Mouse (Mus musculus) CH12.LX (cell line): ENCODE results near the gene Edn2.

Source experiments
- CHD2 ChIP-seq: IDR thresholded peaks from 2 replicates; pipeline ENCODE4 v1.6.1; 2011; ENCODE audit warnings: low read length, improper control_type of control experiment
- CTCF ChIP-seq, 2 experiments: IDR thresholded peaks in 1 of 2; conservative IDR thresholded peaks in 1 of 2; 2 replicates each; pipeline ENCODE4 v1.5.1; 2011 to 2012; ENCODE audit warnings: low read depth in 2 of 2, low read length in 2 of 2, improper control_type of control experiment in 1 of 2, inconsistent platforms in 1 of 2, mild to moderate bottlenecking in 1 of 2, moderate library complexity in 1 of 2
- ELF1 ChIP-seq: IDR thresholded peaks from 2 replicates; pipeline ENCODE4 v1.6.1; 2014; ENCODE audit warnings: low read depth, mild to moderate bottlenecking, inconsistent platforms, low read length, improper control_type of control experiment
- EP300 ChIP-seq: IDR thresholded peaks from 2 replicates; pipeline ENCODE4 v1.6.1; 2011; ENCODE audit warnings: low read length, improper control_type of control experiment
- HCFC1 ChIP-seq: IDR thresholded peaks from 2 replicates; pipeline ENCODE4 v1.6.1; 2012; ENCODE audit warnings: low read depth, mild to moderate bottlenecking, inconsistent platforms, low read length, improper control_type of control experiment
- IRF4 ChIP-seq: IDR thresholded peaks from 2 replicates; pipeline ENCODE4 v1.6.1; 2014; ENCODE audit warnings: low read depth, mild to moderate bottlenecking, inconsistent platforms, low read length, improper control_type of control experiment
- MAX ChIP-seq: IDR thresholded peaks from 2 replicates; pipeline ENCODE4 v1.6.1; 2011; ENCODE audit warnings: low read length, improper control_type of control experiment
- POLR2A ChIP-seq: IDR thresholded peaks from 2 replicates; pipeline ENCODE4 v1.6.1; 2011; ENCODE audit warnings: low read depth, mild to moderate bottlenecking, improper control_type of control experiment, low read length
- RAD21 ChIP-seq: IDR thresholded peaks from 2 replicates; pipeline ENCODE4 v1.6.1; 2011; ENCODE audit warnings: low read depth, mild to moderate bottlenecking, low read length, improper control_type of control experiment, moderate library complexity
- USF1 ChIP-seq: IDR thresholded peaks from 2 replicates; pipeline ENCODE4 v1.6.1; 2014; ENCODE audit warnings: low read depth, mild to moderate bottlenecking, inconsistent platforms, low read length, improper control_type of control experiment
- USF2 ChIP-seq: conservative IDR thresholded peaks from 2 replicates; pipeline ENCODE4 v1.6.1; 2011; ENCODE audit warnings: low read depth, low read length, improper control_type of control experiment

DNA sequence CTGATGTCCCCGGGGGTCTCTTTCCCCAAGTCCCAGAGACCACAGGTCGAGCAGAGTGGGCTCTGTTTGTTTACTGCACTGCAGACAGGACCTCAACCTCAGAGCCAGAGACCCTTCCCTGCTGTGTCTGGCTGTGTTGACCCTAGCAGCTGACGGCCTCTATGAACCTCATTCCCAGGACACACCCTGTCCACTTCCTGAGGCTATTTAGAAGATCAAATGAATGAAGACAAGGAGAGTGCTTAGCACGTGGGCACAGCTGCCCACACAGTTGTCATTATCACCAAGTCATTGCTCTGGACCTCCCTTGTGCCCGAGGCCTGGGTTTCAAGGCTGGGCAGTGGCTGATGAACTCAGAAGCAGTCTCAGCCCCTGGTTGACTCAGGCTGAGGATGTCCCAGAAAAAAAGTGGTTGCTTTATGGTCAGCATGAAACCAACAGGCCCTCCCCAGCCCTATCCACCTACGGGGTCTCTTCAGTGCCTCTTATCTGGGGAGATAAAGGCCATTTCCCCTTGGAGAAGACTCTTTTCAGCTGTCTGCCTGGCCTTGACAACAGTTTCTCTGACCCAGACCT lies 10.6 kb upstream of the Edn2 start:
- TF ChIP-seq CTCF (conservative IDR thresholded peaks at IDR 0.05 in 1 of 2, IDR thresholded peaks at IDR 0.05 in 1 of 2; ENCODE audit: low read depth in 2 of 2, low read length in 2 of 2) (no peak), USF1 (no peak), POLR2A (no peak), CHD2 (no peak), ELF1 (no peak), EP300 (no peak), MAX (no peak), USF2 (no peak), IRF4 (no peak), HCFC1 (no peak), RAD21 (no peak)
